Mouse (Mus musculus): ENCODE measurements around the gene Egfl8. TPM values are rescaled to one million over a fixed set of nuclear protein-coding genes. Genes with fewer than 3 reads are reported as not detected.

Egfl8 gene
- polyA plus RNA-seq (2015; fragmentation: Illumina TruSeq; extraction: RNeasy Lipid Tissue Mini Kit (QIAGEN cat#74804); ENCODE audit: low read depth, low replicate concordance), result 3.2 TPM

DNA sequence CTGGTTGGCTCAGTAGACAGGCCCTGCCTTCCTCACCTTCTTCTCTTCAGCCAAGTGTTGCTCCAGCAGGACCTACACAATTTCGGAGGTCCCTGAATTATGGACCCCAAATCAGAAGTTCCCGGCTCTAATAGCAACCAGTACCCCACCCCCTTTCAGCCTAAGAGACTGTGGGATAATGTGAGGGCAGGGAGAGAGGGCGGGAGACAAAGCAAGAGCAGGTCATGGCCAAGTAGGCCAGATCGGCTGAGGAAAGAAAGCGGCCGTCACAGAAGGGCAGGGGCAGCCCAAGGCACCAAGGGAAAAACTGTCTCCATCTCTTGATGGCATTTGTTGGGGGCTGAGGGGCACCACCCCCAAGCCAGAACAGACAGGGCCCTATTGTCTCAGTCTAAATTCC, at the start of gene Egfl8:
TSS of gene Egfl8 (minus strand) at position 101 of the 400 bp plus-strand sequence.

GRCm38 (mm10) chr17:34646906-34647787, 31.4 kb upstream of the Egfl8 start, which contains the start of gene Atf6b:
Gene Atf6b, plus strand, starts transcription at chr17:34647146.

DNA sequence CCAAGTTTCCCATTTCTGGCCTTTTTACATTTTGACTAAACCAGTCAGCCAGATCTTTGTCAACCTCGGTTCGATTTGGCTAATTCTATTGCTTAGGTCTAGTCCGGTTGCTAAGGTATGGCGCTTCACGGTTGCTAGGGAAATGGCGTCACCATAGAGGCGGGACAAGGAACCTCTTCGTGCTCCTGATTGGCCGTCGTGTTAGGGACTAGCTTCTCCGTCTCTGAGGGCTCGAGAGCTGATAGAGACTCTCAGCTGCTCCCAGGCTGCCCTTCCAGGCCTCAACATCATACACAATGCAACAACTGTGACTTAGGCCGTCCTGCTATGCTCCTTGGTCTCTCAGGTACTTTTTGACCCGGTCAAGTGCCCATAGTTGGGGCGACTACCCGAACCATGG, 28.8 kb upstream of the Egfl8 start, which contains the start of gene Fkbpl:
TSS of gene Fkbpl (plus strand) at position 157 of the 400 bp plus-strand sequence.

DNA sequence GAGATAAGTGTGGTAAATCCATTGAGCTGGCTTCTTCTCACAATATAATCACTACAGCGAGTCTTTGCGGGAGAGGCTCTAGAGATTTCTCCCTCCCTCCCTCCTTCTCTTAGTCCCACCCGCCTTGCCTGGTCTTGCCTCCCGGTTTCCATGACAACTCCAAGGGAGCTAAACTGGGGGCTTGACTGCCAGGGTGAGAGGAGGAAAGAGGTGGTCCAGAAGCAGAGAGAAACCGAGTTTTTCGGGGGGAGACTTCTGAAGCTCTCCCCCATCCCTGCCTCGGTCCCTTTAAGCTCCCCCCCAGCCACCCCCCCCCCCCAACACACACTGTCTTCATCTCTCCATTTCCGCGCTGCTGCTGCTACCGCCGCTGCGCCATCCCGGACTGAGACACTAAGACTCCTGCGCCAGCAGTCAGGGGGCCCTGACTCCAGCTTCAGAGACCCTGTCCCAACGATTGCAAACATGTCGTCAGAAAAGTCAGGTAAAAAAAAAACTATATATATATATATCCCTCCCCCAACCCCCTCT, 13.5 kb upstream of the Egfl8 start, which contains the start of gene Prrt1:
TSS of gene Prrt1 (plus strand) at position 313 of the 531 bp plus-strand sequence.

DNA sequence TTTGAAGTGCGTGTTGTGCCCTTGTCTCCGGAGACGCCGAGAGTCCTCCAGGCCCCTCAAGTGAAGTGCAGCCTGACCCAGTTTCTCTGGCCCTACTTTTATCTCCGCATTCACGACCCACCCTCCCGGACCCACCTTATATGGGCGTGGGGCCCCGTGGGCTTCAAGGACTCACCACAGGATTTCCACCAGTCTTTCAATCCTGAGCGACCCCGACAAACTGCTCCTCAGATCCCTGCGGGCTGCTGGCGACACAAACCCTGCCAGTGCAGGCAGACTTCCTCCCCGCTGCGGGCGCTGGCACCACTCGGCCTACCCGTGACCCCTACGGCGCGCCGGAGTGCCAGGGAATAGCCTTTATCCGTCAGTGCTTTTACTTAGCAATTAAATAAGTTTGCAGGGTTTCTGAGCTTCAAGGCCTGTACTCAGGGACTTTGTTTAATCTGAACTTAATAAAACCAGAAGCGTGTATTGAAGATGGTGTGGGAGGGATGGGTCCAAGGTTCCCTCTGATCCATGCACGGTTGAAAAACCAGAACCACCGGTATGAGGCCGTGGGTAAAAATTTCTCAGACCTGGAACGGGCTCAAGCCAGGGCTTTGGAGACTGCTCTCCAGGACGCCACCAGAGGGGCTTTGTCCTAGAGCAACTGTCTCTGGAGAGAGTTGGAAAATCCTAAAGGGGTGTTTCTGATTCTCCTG, 12.3 kb upstream of the Egfl8 start, which contains the start of gene Ppt2:
TSS of gene Ppt2 (minus strand) at position 568 of the 701 bp plus-strand sequence.

GRCm38 (mm10) chr17:34604061-34604508, 11.7 kb downstream of the Egfl8 start, which contains the start of gene Agpat1:
Gene Agpat1, plus strand, starts transcription at chr17:34604262.

GRCm38 (mm10) chr17:34603375-34604060, 12.3 kb downstream of the Egfl8 start, which contains the start of gene Rnf5:
Gene Rnf5, minus strand, starts transcription at chr17:34603690.

DNA sequence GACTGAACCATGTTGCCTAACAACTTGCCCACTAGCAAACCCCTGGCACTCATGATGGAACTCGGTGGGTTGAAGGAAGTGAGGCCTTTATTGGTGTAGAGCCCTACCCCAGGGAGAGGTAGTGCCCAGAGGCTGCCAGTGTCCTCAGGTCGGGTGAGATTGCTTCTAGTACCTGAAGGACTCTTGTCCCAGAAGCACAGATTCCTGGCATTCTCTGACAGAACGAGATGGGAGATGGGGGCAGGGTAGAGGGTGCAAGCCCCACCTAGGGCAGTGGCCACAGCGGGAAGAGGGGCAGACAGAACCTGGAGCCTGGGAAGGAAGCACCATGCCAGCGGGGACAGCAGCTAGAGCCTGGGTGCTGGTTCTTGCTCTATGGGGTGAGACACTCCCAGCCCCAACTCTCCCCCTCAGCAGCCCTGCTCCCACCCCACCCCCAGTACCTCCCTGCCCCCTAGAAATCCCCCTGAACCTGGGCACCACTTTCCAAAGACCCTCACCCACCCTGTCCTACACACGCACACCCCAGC, 18.1 kb downstream of the Egfl8 start, which contains the start of gene Ager:
TSS of gene Ager (plus strand) at position 297 of the 530 bp plus-strand sequence.

GRCm38 (mm10) chr17:34591029-34591993, 24.5 kb downstream of the Egfl8 start, which contains the start of gene Pbx2:
Gene Pbx2, plus strand, starts transcription at chr17:34591266.

GRCm38 (mm10) chr17:34589681-34590101, 26.1 kb downstream of the Egfl8 start, which contains the start of gene Gpsm3:
Gene Gpsm3, plus strand, starts transcription at chr17:34589806.

DNA sequence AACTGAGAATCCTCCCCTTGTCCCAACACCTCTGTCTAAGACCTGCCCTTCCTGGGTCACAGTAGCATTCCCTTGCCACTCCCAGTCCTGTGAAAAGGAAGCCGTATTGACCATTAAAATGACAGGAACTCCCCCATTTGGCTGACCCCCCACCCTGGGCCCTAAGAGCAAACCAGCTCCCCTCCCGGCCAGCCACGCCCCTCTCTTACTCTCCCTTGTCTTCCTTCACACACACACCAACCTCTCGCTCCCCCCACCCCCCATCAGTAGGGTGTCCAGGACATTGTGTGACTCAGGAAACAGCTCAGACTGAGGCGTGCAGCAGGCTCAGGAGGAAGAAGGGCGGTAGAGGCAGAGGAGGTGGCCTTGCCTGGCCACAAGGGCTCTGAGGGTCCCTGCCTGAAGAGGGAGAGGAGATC, 51.8 kb downstream of the Egfl8 start, which contains the start of gene Notch4:
TSS of gene Notch4 (plus strand) at position 266 of the 419 bp plus-strand sequence.

Other genes with a start within 250 kb of the Egfl8 start
- not detected for gene Btnl1, start 238.8 kb downstream of the Egfl8 start, polyA plus RNA-seq (2015; fragmentation: Illumina TruSeq; extraction: RNeasy Lipid Tissue Mini Kit (QIAGEN cat#74804); ENCODE audit: low read depth, low replicate concordance)
- 4.6 TPM for gene BC051142, start 217.2 kb downstream of the Egfl8 start, polyA plus RNA-seq (2015; fragmentation: Illumina TruSeq; extraction: RNeasy Lipid Tissue Mini Kit (QIAGEN cat#74804); ENCODE audit: low read depth, low replicate concordance)
- gene Btnl4, start 138.7 kb downstream of the Egfl8 start, polyA plus RNA-seq (2015; fragmentation: Illumina TruSeq; extraction: RNeasy Lipid Tissue Mini Kit (QIAGEN cat#74804); ENCODE audit: low read depth, low replicate concordance), result not detected
- gene Btnl6, start 98.6 kb downstream of the Egfl8 start, polyA plus RNA-seq (2015; fragmentation: Illumina TruSeq; extraction: RNeasy Lipid Tissue Mini Kit (QIAGEN cat#74804); ENCODE audit: low read depth, low replicate concordance), result not detected
- gene Notch4, start 51.7 kb downstream of the Egfl8 start, polyA plus RNA-seq (2015; fragmentation: Illumina TruSeq; extraction: RNeasy Lipid Tissue Mini Kit (QIAGEN cat#74804); ENCODE audit: low read depth, low replicate concordance), result 2.6 TPM
- gene Gpsm3, start 26.2 kb downstream of the Egfl8 start, polyA plus RNA-seq (2015; fragmentation: Illumina TruSeq; extraction: RNeasy Lipid Tissue Mini Kit (QIAGEN cat#74804); ENCODE audit: low read depth, low replicate concordance), result 3.5 TPM
- gene Pbx2, start 24.7 kb downstream of the Egfl8 start, polyA plus RNA-seq (2015; fragmentation: Illumina TruSeq; extraction: RNeasy Lipid Tissue Mini Kit (QIAGEN cat#74804); ENCODE audit: low read depth, low replicate concordance), result 44.5 TPM
- 0.58 TPM for gene Ager, start 18.1 kb downstream of the Egfl8 start, polyA plus RNA-seq (2015; fragmentation: Illumina TruSeq; extraction: RNeasy Lipid Tissue Mini Kit (QIAGEN cat#74804); ENCODE audit: low read depth, low replicate concordance)
- gene Rnf5, start 12.3 kb downstream of the Egfl8 start, polyA plus RNA-seq (2015; fragmentation: Illumina TruSeq; extraction: RNeasy Lipid Tissue Mini Kit (QIAGEN cat#74804); ENCODE audit: low read depth, low replicate concordance), result 111 TPM
- 124 TPM for gene Agpat1, start 11.7 kb downstream of the Egfl8 start, polyA plus RNA-seq (2015; fragmentation: Illumina TruSeq; extraction: RNeasy Lipid Tissue Mini Kit (QIAGEN cat#74804); ENCODE audit: low read depth, low replicate concordance)
- 37.7 TPM for gene Ppt2, start 12.5 kb upstream of the Egfl8 start, polyA plus RNA-seq (2015; fragmentation: Illumina TruSeq; extraction: RNeasy Lipid Tissue Mini Kit (QIAGEN cat#74804); ENCODE audit: low read depth, low replicate concordance)
- gene Prrt1, start 13.6 kb upstream of the Egfl8 start, polyA plus RNA-seq (2015; fragmentation: Illumina TruSeq; extraction: RNeasy Lipid Tissue Mini Kit (QIAGEN cat#74804); ENCODE audit: low read depth, low replicate concordance), result 123 TPM
- gene Fkbpl, start 28.8 kb upstream of the Egfl8 start, polyA plus RNA-seq (2015; fragmentation: Illumina TruSeq; extraction: RNeasy Lipid Tissue Mini Kit (QIAGEN cat#74804); ENCODE audit: low read depth, low replicate concordance), result 12.5 TPM
- 54.8 TPM for gene Atf6b, start 31.2 kb upstream of the Egfl8 start, polyA plus RNA-seq (2015; fragmentation: Illumina TruSeq; extraction: RNeasy Lipid Tissue Mini Kit (QIAGEN cat#74804); ENCODE audit: low read depth, low replicate concordance)
- gene Tnxb, start 54.6 kb upstream of the Egfl8 start, polyA plus RNA-seq (2015; fragmentation: Illumina TruSeq; extraction: RNeasy Lipid Tissue Mini Kit (QIAGEN cat#74804); ENCODE audit: low read depth, low replicate concordance), result 0.86 TPM
- gene C4b, start 127.9 kb upstream of the Egfl8 start, polyA plus RNA-seq (2015; fragmentation: Illumina TruSeq; extraction: RNeasy Lipid Tissue Mini Kit (QIAGEN cat#74804); ENCODE audit: low read depth, low replicate concordance), result 10.9 TPM
- gene Cyp21a1, start 188.6 kb upstream of the Egfl8 start, polyA plus RNA-seq (2015; fragmentation: Illumina TruSeq; extraction: RNeasy Lipid Tissue Mini Kit (QIAGEN cat#74804); ENCODE audit: low read depth, low replicate concordance), result not detected
- gene Stk19, start 221.0 kb upstream of the Egfl8 start, polyA plus RNA-seq (2015; fragmentation: Illumina TruSeq; extraction: RNeasy Lipid Tissue Mini Kit (QIAGEN cat#74804); ENCODE audit: low read depth, low replicate concordance), result 67.9 TPM
- gene Dxo, start 221.0 kb upstream of the Egfl8 start, polyA plus RNA-seq (2015; fragmentation: Illumina TruSeq; extraction: RNeasy Lipid Tissue Mini Kit (QIAGEN cat#74804); ENCODE audit: low read depth, low replicate concordance), result 37.4 TPM
- gene Skiv2l, start 234.2 kb upstream of the Egfl8 start, polyA plus RNA-seq (2015; fragmentation: Illumina TruSeq; extraction: RNeasy Lipid Tissue Mini Kit (QIAGEN cat#74804); ENCODE audit: low read depth, low replicate concordance), result 47.0 TPM
- gene Nelfe, start 234.4 kb upstream of the Egfl8 start, polyA plus RNA-seq (2015; fragmentation: Illumina TruSeq; extraction: RNeasy Lipid Tissue Mini Kit (QIAGEN cat#74804); ENCODE audit: low read depth, low replicate concordance), result 35.3 TPM
- 0.31 TPM for gene Cfb, start 246.5 kb upstream of the Egfl8 start, polyA plus RNA-seq (2015; fragmentation: Illumina TruSeq; extraction: RNeasy Lipid Tissue Mini Kit (QIAGEN cat#74804); ENCODE audit: low read depth, low replicate concordance)

All from brain, adult 10 weeks (tissue).